Mouse (Mus musculus) C2C12 (cell line): ENCODE measurements around the gene Mipep.

Experiments used
- CEBPB ChIP-seq: IDR thresholded peaks from one replicate; pipeline ENCODE4 v1.6.1; 2011; ENCODE audit warnings: low read depth, mild to moderate bottlenecking, control low read depth, moderate library complexity
- CTCF ChIP-seq: IDR thresholded peaks from one replicate; pipeline ENCODE4 v1.5.1; 2011; ENCODE audit not compliant: control insufficient read depth, insufficient read depth, insufficient read length
- FOSL1 ChIP-seq: IDR thresholded peaks from one replicate; pipeline ENCODE4 v1.8.0; 2011; ENCODE audit warnings: mild to moderate bottlenecking, low read length; ENCODE audit not compliant: poor library complexity, insufficient read depth, severe bottlenecking
- MAX ChIP-seq: IDR thresholded peaks from one replicate; pipeline ENCODE4 v1.6.1; 2011; ENCODE audit warnings: mild to moderate bottlenecking, control low read depth
- MYOG ChIP-seq: IDR thresholded peaks from one replicate; pipeline ENCODE4 v1.6.1; 2011; ENCODE audit not compliant: control insufficient read depth, insufficient read length; ENCODE audit errors: extremely low read depth
- USF1 ChIP-seq: IDR thresholded peaks from one replicate; pipeline ENCODE4 v1.6.1; 2011; ENCODE audit warnings: low read depth, mild to moderate bottlenecking, control low read depth, moderate library complexity

GRCm38 (mm10) chr14:60871831-60872230, 87.5 kb downstream of the Mipep start:
- TF ChIP-seq CTCF (no peak), MAX (no peak), USF1 (no peak), CEBPB (no peak), FOSL1 (no peak), MYOG (no peak)
